Mouse (Mus musculus) heart, embryonic 14.5 days (tissue): Measurements from ENCODE around the gene Tmem161a. TPM values are rescaled to one million over a fixed set of nuclear protein-coding genes. Genes with fewer than 3 reads are reported as not detected.
A peak's percentile ranks its signal among the peaks of the same experiment; 100 is the strongest.

Experiments used
- ATAC-seq: fragments of 200-750 bp; cut with Nextera tagmentation; 2 replicates; pipeline ENCODE4 v1.8.0; 2017; ENCODE audit warnings: low read depth, moderate TSS enrichment; ENCODE audit not compliant: insufficient number of reproducible peaks, insufficient read depth, low FRiP score
- H3K27ac ChIP-seq, 2 experiments: fragments of 200-500 bp in 1 of 2; fragments of 300-500 bp in 1 of 2; sonication (generic) in 1 of 2; replicated peaks in 1 of 2; 2 replicates each; pipeline ENCODE4 v1.5.1; 2012 to 2014; ENCODE audit warnings: low read depth in 2 of 2, low read length in 2 of 2, control low read depth in 1 of 2, mild to moderate bottlenecking in 1 of 2, mixed read lengths in 1 of 2; ENCODE audit not compliant: control insufficient read depth in 1 of 2, insufficient read depth in 1 of 2
- H3K27me3 ChIP-seq: fragments of 300-500 bp; sonication (generic); 2 replicates; pipeline ENCODE4 v1.6.1; 2014; ENCODE audit warnings: mild to moderate bottlenecking, low read length, control low read depth; ENCODE audit not compliant: control insufficient read depth, insufficient read depth
- H3K36me3 ChIP-seq: fragments of 300-500 bp; sonication (generic); 2 replicates; pipeline ENCODE4 v1.6.1; 2014; ENCODE audit warnings: mild to moderate bottlenecking, control low read depth, low read length, mixed read lengths; ENCODE audit not compliant: control insufficient read depth, insufficient read depth
- H3K4me1 ChIP-seq, 2 experiments: fragments of 200-500 bp in 1 of 2; fragments of 300-500 bp in 1 of 2; sonication (generic) in 1 of 2; 2 replicates each; pipeline ENCODE4 v1.6.1; 2012 to 2014; ENCODE audit warnings: low read length in 2 of 2, control low read depth in 1 of 2, mixed read lengths in 1 of 2; ENCODE audit not compliant: control insufficient read depth in 2 of 2, insufficient read depth in 2 of 2
- H3K4me2 ChIP-seq: fragments of 300-500 bp; sonication (generic); 2 replicates; pipeline ENCODE4 v1.6.1; 2014; ENCODE audit warnings: mild to moderate bottlenecking, low read length
- H3K4me3 ChIP-seq, 2 experiments: fragments of 200-500 bp in 1 of 2; fragments of 300-500 bp in 1 of 2; sonication (generic) in 1 of 2; 2 replicates each; pipeline ENCODE4 v1.5.1; 2012 to 2014; ENCODE audit warnings: low read length in 2 of 2, mild to moderate bottlenecking in 2 of 2, control low read depth in 1 of 2, low read depth in 1 of 2, moderate library complexity in 1 of 2; ENCODE audit not compliant: control insufficient read depth in 1 of 2, insufficient read depth in 1 of 2
- H3K9ac ChIP-seq: fragments of 300-500 bp; sonication (generic); 2 replicates; pipeline ENCODE4 v1.6.1; 2014; ENCODE audit warnings: mild to moderate bottlenecking, low read length
- H3K9me3 ChIP-seq: fragments of 300-500 bp; sonication (generic); 2 replicates; pipeline ENCODE4 v1.6.1; 2016; ENCODE audit warnings: low read length, control low read depth; ENCODE audit not compliant: control insufficient read depth
- WGBS: fragments of 180-500 bp; shearing (Covaris S2); extraction: QIAGEN DNeasy Blood & Tissue Kit; methylation state at CpG from one replicate; pipeline ENCODE4 v1.1.7; 2014; 5-methylcytosine and 5-hydroxymethylcytosine counted together
- polyA plus RNA-seq: library from polyadenylated mRNA; unstranded; fragments of >200 nt; fragmentation: Nextera tagmentation; extraction: Ambion mirVana; gene quantifications from 2 replicates; pipeline ENCODE4 v1.2.1, GENCODE M21; 2014

Tmem161a gene
- polyA plus RNA-seq, 1 experiment from 2014 or later = 77.4 TPM

DNA sequence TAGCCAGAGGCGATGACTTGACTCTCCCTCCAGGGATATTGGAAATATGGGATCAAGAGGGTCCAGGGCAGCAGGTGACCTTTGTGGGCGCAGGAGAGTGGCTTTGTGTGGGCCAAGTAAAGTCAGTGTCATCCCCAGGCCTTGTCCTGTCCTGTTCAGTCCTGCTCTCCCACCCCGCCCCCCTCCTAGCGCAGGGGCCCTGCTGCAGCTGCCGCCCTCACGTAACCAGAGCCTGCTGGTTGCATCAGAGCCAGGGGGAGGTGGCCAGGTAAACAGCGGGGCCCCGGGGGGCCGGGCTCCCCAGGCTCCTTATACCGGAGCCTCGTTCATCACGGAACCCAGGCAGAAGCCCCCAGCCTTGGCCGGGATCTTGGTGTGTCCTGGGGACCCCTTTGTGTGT is 22.0 kb upstream of the Tmem161a start:
- WGBS = 17% methylated on average over 13 of the region's 13 CpGs
- ATAC-seq = no peak; the same call in 1 of the 2 replicates
- Histone ChIP-seq H3K9ac (no peak overlapping the region), H3K4me3 (no peak overlapping the region), H3K27me3 (peaks cover 7% of the 10 kb centered on the region), H3K4me2 (no peak overlapping the region), H3K9me3 (no peaks in the 10 kb centered on the region), H3K4me1 (no peaks in the 10 kb centered on the region; a peak in 1 of 4 replicates), H3K27ac (no peak overlapping the region), H3K36me3 (peaks cover 22% of the 10 kb centered on the region)

DNA sequence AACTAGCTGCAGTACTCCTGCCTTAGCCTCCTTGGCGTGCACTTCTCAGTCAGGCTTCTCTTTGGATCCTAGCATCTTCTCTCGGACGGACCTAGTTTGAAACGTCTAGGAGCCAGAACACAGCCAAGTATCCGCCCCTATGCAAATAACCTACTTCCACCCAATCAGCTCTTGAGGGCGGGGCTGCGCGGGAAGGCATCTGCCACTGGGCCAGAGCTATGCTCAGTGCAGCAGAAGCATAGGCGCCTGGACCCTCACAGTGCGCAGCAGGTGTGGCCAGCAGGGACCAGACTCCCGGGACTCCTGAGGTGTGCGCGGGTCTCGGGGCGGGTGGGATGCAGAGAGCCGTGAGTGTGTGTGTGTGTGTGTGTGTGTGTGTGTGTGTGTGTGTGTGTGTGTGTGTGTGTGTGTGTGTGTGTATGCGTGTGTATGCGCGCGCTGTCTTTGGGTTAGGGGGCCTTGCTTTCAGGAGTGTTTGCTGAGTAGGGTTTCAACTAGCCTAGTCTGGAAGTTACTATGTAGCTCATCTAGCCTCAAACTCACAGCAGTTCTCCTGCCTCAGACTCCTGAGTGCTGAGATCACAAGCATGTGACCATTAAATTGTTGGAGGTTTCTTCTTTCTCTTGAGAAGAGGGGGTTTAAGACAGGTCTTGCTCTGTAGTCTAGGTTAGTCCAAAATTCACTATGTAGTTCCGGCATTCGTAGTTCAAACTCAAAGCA is 19.5 kb upstream of the Tmem161a start:
- Histone ChIP-seq H3K4me3 (no peak overlapping the region), H3K9ac (no peak overlapping the region), H3K9me3 (no peaks in the 10 kb centered on the region), H3K27me3 (peaks cover 7% of the 10 kb centered on the region), H3K4me2 (peak overlapping the region; percentile 42), H3K4me1 (no peaks in the 10 kb centered on the region; a peak in 1 of 4 replicates), H3K27ac (no peak overlapping the region), H3K36me3 (no peaks in the 10 kb centered on the region)
- peak; percentile 76; the same call in 1 of the 2 replicates for ATAC-seq
- WGBS = 16% methylated on average over 22 of the region's 22 CpGs

DNA sequence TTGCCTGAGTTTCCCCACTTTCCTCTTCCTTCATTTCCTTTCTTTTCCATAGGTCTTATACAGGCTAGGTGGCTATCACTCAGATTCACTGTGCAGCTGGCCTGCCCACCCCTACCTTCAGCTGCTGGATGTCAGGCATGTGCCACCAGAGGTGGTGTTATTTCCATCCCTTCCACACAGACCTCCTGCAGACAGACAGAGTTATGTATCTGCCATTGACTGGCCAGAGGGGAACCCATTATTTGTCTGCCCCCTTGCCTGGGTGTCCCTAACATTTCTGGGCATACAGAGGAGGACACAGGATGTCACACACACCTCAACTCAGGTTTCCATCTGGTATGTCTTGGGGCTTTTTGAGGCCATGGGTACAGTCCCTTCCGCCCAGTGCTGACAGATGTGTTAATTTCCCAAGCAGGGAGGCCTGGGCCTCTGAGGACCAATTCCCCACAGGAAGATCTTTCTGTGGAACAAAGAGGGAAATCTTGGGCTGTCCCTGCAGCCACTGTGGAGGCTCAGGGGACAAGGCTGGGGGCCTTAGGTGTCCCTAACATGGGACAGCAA is 14.8 kb upstream of the Tmem161a start:
- ATAC-seq = no peak
- Histone ChIP-seq H3K36me3 (no peaks in the 10 kb centered on the region), H3K27ac (no peak overlapping the region), H3K9ac (no peak overlapping the region), H3K9me3 (no peaks in the 10 kb centered on the region), H3K27me3 (peaks cover 3% of the 10 kb centered on the region), H3K4me2 (no peak overlapping the region), H3K4me3 (no peak overlapping the region), H3K4me1 (peaks cover 0 to 2% of the 10 kb centered on the region in 2 experiments; a peak in 1 of 4 replicates)
- whole genome bisulfite sequencing = 86% methylated on average over 1 of the region's 1 CpGs

DNA sequence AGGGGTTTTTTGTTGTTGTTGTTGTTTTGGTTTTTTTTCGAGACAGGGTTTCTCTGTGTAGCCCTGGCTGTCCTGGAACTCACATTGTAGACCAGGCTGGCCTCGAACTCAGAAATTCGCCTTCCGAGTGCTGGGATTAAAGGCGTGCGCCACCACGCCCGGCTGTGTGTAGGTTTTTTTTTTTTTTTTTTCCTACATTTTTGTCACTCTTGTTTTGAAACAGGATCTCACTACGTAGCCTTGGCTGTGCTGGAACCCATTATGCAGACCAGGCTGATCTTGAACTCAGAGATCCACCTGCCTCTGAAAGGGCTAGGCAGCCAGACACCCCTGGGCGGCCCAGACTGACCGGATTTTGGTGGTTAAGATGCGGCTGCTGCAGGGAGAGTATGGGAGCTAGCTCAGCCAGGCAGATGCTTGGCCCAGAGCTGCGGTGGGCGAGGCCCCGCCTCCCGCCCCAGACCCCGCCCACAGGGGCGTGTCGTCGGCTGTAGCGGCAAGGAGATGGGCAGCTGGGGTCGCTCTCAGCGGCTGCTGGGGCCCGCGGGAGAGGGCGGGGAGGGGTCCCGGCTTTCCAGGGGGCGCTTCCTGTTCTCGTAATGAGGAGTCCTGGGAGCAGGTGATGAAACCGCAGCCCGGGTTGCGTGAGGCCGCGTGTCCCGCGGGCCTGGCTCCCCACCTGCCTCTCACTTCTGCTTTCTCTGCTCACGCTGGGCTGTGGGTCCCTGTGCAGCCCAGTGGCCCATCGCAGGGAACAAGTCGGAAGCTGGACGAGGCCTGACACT is 13.9 kb upstream of the Tmem161a start:
- Histone ChIP-seq H3K9ac (peak overlapping the region; percentile 64), H3K27ac (no peak overlapping the region), H3K9me3 (no peaks in the 10 kb centered on the region), H3K4me1 (0 out of 4 replicates have a peak, but pooled peaks cover 0 to 2% of the 10 kb centered on the region in 2 experiments), H3K4me3 (peak overlapping the region; percentile 33 to 50), H3K36me3 (no peaks in the 10 kb centered on the region), H3K4me2 (peak overlapping the region; percentile 87), H3K27me3 (peaks cover 1% of the 10 kb centered on the region)
- WGBS = 10% methylated on average over 40 of the region's 40 CpGs
- peak; percentile 69 for ATAC-seq

DNA sequence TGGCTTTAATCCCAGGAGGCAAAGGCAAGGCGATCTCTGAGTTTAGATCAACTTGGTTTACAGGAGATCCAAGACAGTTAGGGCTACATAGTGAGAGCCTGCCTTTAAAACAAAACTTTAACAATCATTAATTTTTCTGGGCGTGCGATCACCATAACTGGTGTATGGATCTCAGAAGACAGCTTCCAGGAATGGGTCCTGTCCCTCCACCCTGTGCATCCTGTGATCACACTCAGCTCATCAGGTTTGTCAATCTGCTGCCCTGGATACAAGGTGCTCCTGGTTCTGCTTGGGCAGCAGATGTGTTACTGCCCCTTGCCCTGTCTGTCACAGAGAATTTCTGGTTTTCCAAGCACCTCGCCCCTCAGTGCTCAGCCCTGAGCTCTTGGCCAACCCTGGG is 12.9 kb upstream of the Tmem161a start:
- Histone ChIP-seq H3K4me2 (no peak overlapping the region), H3K27me3 (peaks cover 8% of the 10 kb centered on the region), H3K36me3 (no peaks in the 10 kb centered on the region), H3K27ac (no peak overlapping the region), H3K4me1 (0 out of 4 replicates have a peak, but pooled peaks cover 0 to 2% of the 10 kb centered on the region in 2 experiments), H3K9ac (no peak overlapping the region), H3K4me3 (no peak overlapping the region), H3K9me3 (no peaks in the 10 kb centered on the region)
- no peak for ATAC-seq
- 75% methylated on average over 4 of the region's 4 CpGs for WGBS

DNA sequence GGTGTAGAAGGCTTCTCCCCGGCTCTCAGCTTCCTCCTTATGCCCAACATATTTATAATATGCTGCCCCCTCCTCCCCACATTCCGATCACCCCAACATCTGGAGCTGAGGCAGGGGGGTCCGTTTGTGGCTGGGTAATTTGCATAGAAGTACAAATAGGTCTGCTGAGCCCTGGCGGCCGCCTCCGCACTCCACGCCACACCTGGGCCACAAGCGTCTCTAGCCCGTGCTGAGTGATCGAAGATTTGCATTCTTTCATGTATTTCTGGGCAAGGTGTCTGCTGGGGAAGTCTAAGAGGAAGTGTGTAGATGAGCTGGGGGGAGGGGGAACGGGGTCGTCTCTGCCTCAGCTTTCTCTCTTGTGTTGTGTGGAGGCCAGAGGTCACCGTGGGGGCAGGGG is 12.1 kb upstream of the Tmem161a start:
- no peak for ATAC-seq
- H3K4me1 ChIP-seq = 0 out of 4 replicates have a peak, but pooled peaks cover 0 to 2% of the 10 kb centered on the region in 2 experiments
- no peaks in the 10 kb centered on the region for H3K36me3 ChIP-seq
- no peak overlapping the region for H3K4me3 ChIP-seq
- H3K27ac ChIP-seq = no peak overlapping the region
- H3K9ac ChIP-seq = no peak overlapping the region
- no peak overlapping the region for H3K4me2 ChIP-seq
- H3K9me3 ChIP-seq = no peaks in the 10 kb centered on the region
- H3K27me3 ChIP-seq = peaks cover 11% of the 10 kb centered on the region
- WGBS = 60% methylated on average over 13 of the region's 13 CpGs

DNA sequence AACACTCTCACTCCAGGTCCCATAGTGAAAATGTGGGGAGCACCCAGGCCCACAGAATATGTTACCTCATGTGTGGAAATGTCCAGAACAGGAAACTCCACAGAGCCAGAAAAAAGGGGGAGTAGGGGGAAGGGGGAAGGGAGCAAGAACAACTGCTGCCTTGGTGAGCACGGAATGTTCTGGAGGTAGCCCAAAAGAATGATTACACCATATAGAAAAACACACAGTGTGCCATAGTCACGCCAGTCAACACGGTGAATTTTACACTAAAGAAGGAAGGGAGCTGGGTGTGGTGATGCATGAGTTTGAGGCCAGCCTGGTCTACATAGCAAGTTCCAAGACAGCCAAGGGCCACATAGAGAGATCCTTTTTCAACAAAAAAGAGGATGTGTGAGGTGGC is 8.8 kb upstream of the Tmem161a start:
- peaks cover 27% of the 10 kb centered on the region for H3K27me3 ChIP-seq
- H3K27ac ChIP-seq = no peak overlapping the region
- WGBS = 86% methylated on average over 3 of the region's 3 CpGs
- no peaks in the 10 kb centered on the region for H3K36me3 ChIP-seq
- H3K9ac ChIP-seq = no peak overlapping the region
- ATAC-seq = no peak
- no peaks in the 10 kb centered on the region for H3K4me1 ChIP-seq
- H3K4me2 ChIP-seq = no peak overlapping the region
- H3K4me3 ChIP-seq = no peak overlapping the region
- H3K9me3 ChIP-seq = no peaks in the 10 kb centered on the region
